Mouse (Mus musculus): ENCODE results near the gene Lhfpl2.

GRCm38 (mm10) chr13:94207973-94208372 lies 150.4 kb downstream of the Lhfpl2 start:
- no peak for TF ChIP-seq POLR2A (IDR thresholded peaks at IDR 0.05; ENCODE audit: control insufficient read depth, low read depth, low read length)
- TF ChIP-seq CTCF (IDR thresholded peaks at IDR 0.05; ENCODE audit: control insufficient read depth, insufficient read depth, insufficient replicate concordance, low read depth, low read length), result no peak

Data from testis, adult 2 months (tissue).